37 mouse cellular contexts compared by ENCODE assay signal in the genomic region with DNA sequence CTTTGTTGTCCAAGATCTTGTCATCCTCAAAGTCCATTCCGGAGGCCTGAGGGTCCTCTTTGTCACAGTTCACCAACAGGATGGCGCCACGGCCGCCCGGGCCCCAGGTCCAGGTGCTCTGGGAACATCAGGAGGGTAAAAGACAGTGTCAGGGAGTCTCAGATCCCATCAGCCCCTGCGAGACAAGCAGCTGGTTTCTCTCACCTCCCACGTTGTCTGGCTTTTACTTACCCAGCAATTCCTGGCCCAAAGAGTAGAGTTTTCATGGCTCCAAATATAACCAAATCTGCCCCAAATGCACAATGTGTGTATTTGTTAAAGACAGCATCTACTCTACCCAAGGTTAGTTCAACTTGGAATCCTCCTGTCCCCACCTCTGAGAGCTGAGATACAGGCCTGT. TPM values are rescaled to one million over a fixed set of nuclear protein-coding genes. Genes with fewer than 3 reads are reported as not detected.
"Had no signal": no experiment of that assay in that cellular context is flagged by ENCODE, and none has a peak within 500 bp of the region (broad histone marks: within the 10 kb centered on the region; RNA-seq: fewer than 3 reads in every experiment).

No protein-coding gene starts in this region.

- H3K9me3 ChIP-seq: hindbrain, embryonic 13.5 days; hindbrain, embryonic 15.5 days; kidney, embryonic 15.5 days; limb, embryonic 13.5 days; limb, embryonic 15.5 days had no signal

- H3K36me3 ChIP-seq: hindbrain, embryonic 13.5 days; hindbrain, embryonic 15.5 days; kidney, embryonic 15.5 days; limb, embryonic 13.5 days; limb, embryonic 15.5 days had no signal

- ATAC-seq: forebrain, postnatal 0 days; hindbrain, postnatal 0 days; intestine, embryonic 16.5 days had no signal

- H3K27me3 ChIP-seq: hindbrain, embryonic 15.5 days; kidney, embryonic 15.5 days; limb, embryonic 13.5 days; limb, embryonic 15.5 days had no signal

- H3K4me2 ChIP-seq: heart, embryonic 11.5 days; hindbrain, embryonic 13.5 days; hindbrain, embryonic 15.5 days; kidney, embryonic 15.5 days; limb, embryonic 13.5 days; limb, embryonic 15.5 days had no signal

- H3K4me3 ChIP-seq: gastrocnemius, adult 2 months; hindbrain, embryonic 13.5 days; hindbrain, embryonic 15.5 days; kidney, embryonic 15.5 days; limb, embryonic 13.5 days; limb, embryonic 15.5 days had no signal

- H3K4me1 ChIP-seq: hindbrain, embryonic 15.5 days; limb, embryonic 15.5 days had no signal

- H3K9ac ChIP-seq: forebrain, postnatal 0 days; hindbrain, embryonic 13.5 days; hindbrain, embryonic 15.5 days; kidney, embryonic 15.5 days; limb, embryonic 13.5 days; limb, embryonic 15.5 days had no signal

- DNase-seq: forebrain, postnatal 0 days; gastrocnemius, adult 2 months; gastrocnemius, postnatal 10 days; gastrocnemius, postnatal 25 days; heart, adult 11 months; heart, postnatal 14 days; heart, postnatal 36 days; kidney, adult 11 months; kidney, adult 2 months; kidney, adult 9 months; kidney, postnatal 14 days; kidney, postnatal 36 days; layer of hippocampus, adult 9-11 months; layer of hippocampus, postnatal 36 days; left cerebral cortex, postnatal 4 days had no signal

- H3K27ac ChIP-seq: gastrocnemius, adult 2 months; hindbrain, embryonic 13.5 days; hindbrain, embryonic 15.5 days; hindbrain, postnatal 0 days; kidney, embryonic 15.5 days; kidney, postnatal 0 days; limb, embryonic 13.5 days; limb, embryonic 15.5 days had no signal

RNA-seq across cellular contexts. Expression of gene Padi4, which starts 12.4 kb away (rescaled TPM):
- total RNA-seq: forebrain, postnatal 0 days; gastrocnemius, adult 2 months; hindbrain, postnatal 0 days; layer of hippocampus, adult 18-20 months; layer of hippocampus, postnatal 14 days; layer of hippocampus, postnatal 36 days; left cerebral cortex, adult 18-20 months; left cerebral cortex, postnatal 10 days; left cerebral cortex, postnatal 25 days; left cerebral cortex, postnatal 4 days had no signal
- polyA plus RNA-seq: hindbrain, postnatal 0 days had no signal

RNA-seq across cellular contexts. Expression of gene Padi6, which starts 19.2 kb away (rescaled TPM):
- total RNA-seq: forebrain, postnatal 0 days; gastrocnemius, adult 2 months; gastrocnemius, postnatal 10 days; gastrocnemius, postnatal 25 days; heart, postnatal 14 days; heart, postnatal 36 days; hematopoietic stem cell, adult 5-6 weeks; layer of hippocampus, adult 8-10 months; layer of hippocampus, postnatal 36 days; liver, adult 2 months had no signal
- polyA plus RNA-seq: heart, embryonic 11.5 days; heart, embryonic 14.5 days; hindbrain, embryonic 11.5 days; hindbrain, embryonic 13.5 days; hindbrain, embryonic 15.5 days; kidney, adult 2 months; kidney, embryonic 15.5 days; large intestine, adult 2 months; limb, embryonic 13.5 days; limb, embryonic 15.5 days; liver, adult 2 months had no signal

RNA-seq across cellular contexts. Expression of gene Padi3, which starts 48.8 kb away (rescaled TPM):
- total RNA-seq: forebrain, postnatal 0 days; hindbrain, postnatal 0 days; layer of hippocampus, adult 18-20 months; layer of hippocampus, adult 8-10 months; layer of hippocampus, postnatal 14 days; layer of hippocampus, postnatal 36 days; left cerebral cortex, adult 18-20 months; left cerebral cortex, adult 8-10 months; left cerebral cortex, postnatal 10 days; left cerebral cortex, postnatal 25 days; left cerebral cortex, postnatal 4 days; liver, adult 2 months had no signal
- polyA plus RNA-seq: heart, embryonic 14.5 days; hindbrain, embryonic 11.5 days; hindbrain, embryonic 13.5 days; hindbrain, embryonic 15.5 days; intestine, embryonic 14.5 days; large intestine, adult 2 months; liver, adult 2 months had no signal
